Mouse (Mus musculus) small intestine, adult 2 months (tissue): ENCODE measurements around the gene Nphp3. TPM values are rescaled to one million over a fixed set of nuclear protein-coding genes. Genes with fewer than 3 reads are reported as not detected.

Experiments
- H3K27ac ChIP-seq: fragments of 200-500 bp; 2 replicates; pipeline ENCODE4 v1.5.1; 2012; ENCODE audit warnings: low read depth, low read length, control low read depth, inconsistent platforms; ENCODE audit not compliant: insufficient read depth
- H3K27me3 ChIP-seq: fragments of 200-500 bp; 2 replicates; pipeline ENCODE4 v1.6.1; 2012; ENCODE audit warnings: mild to moderate bottlenecking, moderate library complexity, low read length, inconsistent platforms; ENCODE audit not compliant: control insufficient read depth, insufficient read depth
- H3K36me3 ChIP-seq: fragments of 200-500 bp; 2 replicates; pipeline ENCODE4 v1.6.1; 2012; ENCODE audit warnings: mild to moderate bottlenecking, low read length, control low read depth, inconsistent platforms; ENCODE audit not compliant: control insufficient read depth, insufficient read depth
- H3K4me1 ChIP-seq: fragments of 200-500 bp; 2 replicates; pipeline ENCODE4 v1.6.1; 2012; ENCODE audit warnings: low read length, inconsistent platforms, mixed read lengths; ENCODE audit not compliant: control insufficient read depth, insufficient read depth, insufficient read length
- H3K4me3 ChIP-seq: fragments of 200-500 bp; 2 replicates; pipeline ENCODE4 v1.5.1; 2012; ENCODE audit warnings: low read depth, mild to moderate bottlenecking, control low read depth, inconsistent platforms, low read length, moderate library complexity
- CTCF ChIP-seq: fragments of 200-500 bp; IDR thresholded peaks from 2 replicates; pipeline ENCODE4 v1.5.1; 2012; ENCODE audit warnings: low read depth, mild to moderate bottlenecking, control low read depth, inconsistent platforms, low read length, moderate library complexity, mixed read lengths; ENCODE audit not compliant: insufficient replicate concordance, insufficient read length; ENCODE audit errors: extremely low read depth
- POLR2A ChIP-seq: fragments of 200-500 bp; IDR thresholded peaks from 2 replicates; pipeline ENCODE4 v1.6.1; 2012; ENCODE audit warnings: low read depth, mild to moderate bottlenecking, control low read depth, inconsistent platforms, low read length, moderate library complexity
- WGBS: fragments of 180-500 bp; shearing (Covaris S2); methylation state at CpG from one replicate; pipeline ENCODE4 v1.1.7; 2018; 5-methylcytosine and 5-hydroxymethylcytosine counted together
- polyA plus RNA-seq: library from polyadenylated mRNA; depleted of rRNA; stranded (reverse); fragments of >200 nt; gene quantifications from 2 replicates; pipeline ENCODE4 v1.2.3, GENCODE M21; 2012

Nphp3 gene
- polyA plus RNA-seq, 1 experiment = 3.5 TPM

DNA sequence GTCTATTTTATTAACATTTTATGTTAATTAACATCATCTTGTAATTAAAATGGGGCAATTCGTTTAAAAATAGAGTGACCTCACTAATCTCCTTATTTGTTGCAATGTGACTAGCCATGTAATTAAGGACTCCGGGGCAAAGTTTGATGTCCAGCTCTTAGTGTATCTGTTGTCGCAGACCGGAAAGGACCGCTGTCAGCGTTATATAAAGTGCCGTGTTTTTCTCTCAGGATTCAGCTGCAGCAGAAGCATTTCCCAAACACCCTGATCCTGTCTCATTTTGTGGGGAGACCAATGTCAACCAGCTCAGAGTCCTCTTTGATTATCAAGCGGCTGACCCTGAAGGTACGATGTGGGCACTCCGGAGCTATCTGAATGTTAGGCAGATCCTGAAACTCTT is 18.7 kb downstream of the Nphp3 start:
- Histone ChIP-seq H3K4me1 (no peaks in the 10 kb centered on the region), H3K4me3 (no peak overlapping the region), H3K36me3 (peaks cover 10% of the 10 kb centered on the region; the same call in 1 of the 2 replicates), H3K27me3 (no peaks in the 10 kb centered on the region), H3K27ac (no peak overlapping the region)
- TF ChIP-seq POLR2A (no peak), CTCF (no peak)
- 92% methylated on average over 10 of the region's 10 CpGs for WGBS

DNA sequence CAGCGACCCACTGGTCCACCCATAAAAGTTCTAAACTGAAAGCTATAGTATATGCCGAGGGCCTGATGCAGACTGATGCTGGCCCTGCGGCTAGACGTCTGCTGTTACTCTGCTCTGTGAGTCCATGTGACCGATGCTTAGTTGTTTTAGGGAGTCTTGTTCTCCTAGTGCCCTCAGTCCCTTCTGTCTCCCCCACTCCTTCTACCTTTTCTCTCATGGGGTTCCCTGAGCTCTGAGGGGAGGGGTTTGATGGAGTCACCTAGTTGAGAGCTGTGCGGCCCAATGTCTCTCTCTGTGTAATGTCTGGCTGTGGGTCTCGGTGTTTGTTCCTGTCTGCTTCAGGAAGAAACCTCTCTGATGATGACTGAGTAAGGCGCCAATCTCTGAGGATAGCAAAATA is 24.8 kb downstream of the Nphp3 start:
- Histone ChIP-seq H3K4me3 (no peak overlapping the region), H3K4me1 (no peaks in the 10 kb centered on the region), H3K27me3 (no peaks in the 10 kb centered on the region), H3K27ac (no peak overlapping the region), H3K36me3 (peaks cover 3% of the 10 kb centered on the region; the same call in 1 of the 2 replicates)
- WGBS = 98% methylated on average over 8 of the region's 8 CpGs
- no peak for TF ChIP-seq POLR2A
- TF ChIP-seq CTCF = no peak

DNA sequence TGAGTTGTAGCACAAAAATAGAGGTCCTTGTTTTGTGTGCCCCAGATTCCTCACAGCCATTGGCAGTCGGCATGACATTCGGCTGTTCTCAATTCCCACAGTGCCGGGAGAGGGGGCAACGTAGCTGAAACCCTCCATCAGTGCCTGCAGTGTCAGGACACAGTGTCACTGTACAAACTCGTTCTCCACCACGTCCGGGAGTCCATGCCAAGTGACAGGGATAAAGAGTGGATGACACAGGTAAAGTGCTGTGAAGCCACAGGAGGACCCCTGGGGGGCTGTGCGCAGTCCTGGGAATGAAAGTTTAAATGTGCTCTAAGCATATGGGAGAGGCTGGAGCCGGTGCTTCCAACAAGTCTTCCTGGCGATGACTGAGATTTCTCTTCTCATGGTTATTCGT is 27.5 kb downstream of the Nphp3 start:
- no peak overlapping the region for H3K27ac ChIP-seq
- H3K27me3 ChIP-seq = no peaks in the 10 kb centered on the region
- no peaks in the 10 kb centered on the region for H3K4me1 ChIP-seq
- WGBS = 89% methylated on average over 11 of the region's 11 CpGs
- TF ChIP-seq POLR2A (no peak), CTCF (no peak)
- peaks cover 3% of the 10 kb centered on the region; the same call in 1 of the 2 replicates for H3K36me3 ChIP-seq
- no peak overlapping the region for H3K4me3 ChIP-seq

DNA sequence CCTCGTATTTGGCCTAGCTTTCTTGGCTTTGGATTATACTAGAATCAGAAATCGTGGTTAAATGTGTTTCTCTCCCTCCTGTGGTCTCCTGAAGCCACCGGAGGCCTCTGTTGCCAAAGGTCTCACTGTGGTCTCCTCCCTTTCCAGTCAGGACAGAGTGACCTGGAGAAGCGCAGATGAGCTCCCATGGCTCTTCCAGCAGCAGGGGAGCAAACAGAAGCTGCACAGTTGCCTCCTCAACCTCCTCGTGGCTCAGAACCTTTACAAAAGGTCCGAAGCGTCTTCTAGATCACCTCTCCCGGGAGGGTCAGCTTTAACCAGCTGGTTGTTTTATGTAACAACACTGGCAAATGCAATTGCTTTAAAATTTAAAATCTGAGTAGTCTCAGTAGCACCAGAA is 31.9 kb downstream of the Nphp3 start:
- Histone ChIP-seq H3K4me1 (no peaks in the 10 kb centered on the region), H3K27me3 (no peaks in the 10 kb centered on the region), H3K36me3 (no peaks in the 10 kb centered on the region; the same call in 1 of the 2 replicates), H3K27ac (no peak overlapping the region), H3K4me3 (no peak overlapping the region)
- WGBS = 83% methylated on average over 8 of the region's 8 CpGs
- TF ChIP-seq POLR2A = no peak
- TF ChIP-seq CTCF = no peak

DNA sequence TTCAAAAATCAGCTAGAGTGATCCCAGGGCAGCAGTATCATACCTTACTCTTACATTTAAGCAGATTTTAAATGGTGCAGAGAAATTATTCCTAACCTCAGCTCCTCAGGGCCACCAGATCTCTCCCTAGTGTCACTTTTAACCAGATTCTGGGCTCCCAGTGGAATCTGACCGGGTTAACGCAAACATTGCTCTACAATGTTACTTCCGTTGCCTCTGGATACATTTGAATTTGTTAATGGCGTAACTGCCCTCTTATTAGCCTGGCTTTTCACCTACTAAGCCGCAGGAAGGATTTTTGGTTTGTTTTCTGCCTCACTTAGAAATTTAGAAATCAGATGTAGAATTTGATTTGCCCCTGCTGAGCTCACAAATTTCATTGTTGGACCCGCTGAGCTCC is 32.4 kb downstream of the Nphp3 start:
- Histone ChIP-seq H3K4me1 (no peaks in the 10 kb centered on the region), H3K27me3 (no peaks in the 10 kb centered on the region), H3K4me3 (no peak overlapping the region), H3K36me3 (no peaks in the 10 kb centered on the region; the same call in 1 of the 2 replicates), H3K27ac (no peak overlapping the region)
- TF ChIP-seq POLR2A (no peak), CTCF (no peak)
- WGBS = 76% methylated on average over 6 of the region's 6 CpGs

DNA sequence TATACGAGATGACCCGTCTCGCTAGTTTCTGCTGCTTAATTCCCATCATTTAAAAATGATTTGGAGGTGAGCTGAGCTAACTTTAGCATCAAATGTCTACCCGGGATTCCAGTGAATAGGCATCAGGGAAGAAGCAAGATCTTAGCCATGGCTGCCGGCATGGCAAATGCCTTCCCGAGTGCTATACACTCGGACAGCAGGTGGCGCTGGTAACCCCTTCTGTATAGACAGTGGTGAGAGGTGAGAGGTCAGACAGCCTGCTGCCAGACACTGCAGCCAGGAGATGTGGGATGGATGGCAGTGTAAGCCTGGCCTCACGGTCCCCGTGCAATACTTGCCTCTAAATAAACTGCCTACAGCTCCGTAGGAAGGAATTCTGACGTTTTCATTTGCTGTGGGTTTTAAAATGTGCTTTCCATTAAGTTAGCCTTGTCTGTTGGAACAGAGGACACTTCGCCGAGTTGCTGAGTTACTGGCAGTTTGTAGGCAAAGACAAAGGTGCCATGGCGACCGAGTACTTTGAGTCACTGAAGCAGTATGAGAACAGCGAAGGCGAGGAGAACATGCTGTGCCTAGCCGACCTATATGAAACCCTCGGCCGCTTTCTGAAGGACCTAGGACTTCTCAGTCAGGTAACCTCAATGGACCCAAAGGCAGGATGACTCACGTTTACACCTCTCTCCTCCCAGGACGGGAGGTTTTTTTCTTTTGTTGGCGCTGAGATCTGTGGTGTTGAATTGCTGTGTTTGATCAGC is 33.1 kb downstream of the Nphp3 start:
- H3K27me3 ChIP-seq = no peaks in the 10 kb centered on the region
- TF ChIP-seq POLR2A (0 out of 2 replicates have a peak, but pooled peaks have one; percentile 10), CTCF (peak; percentile 82; the same call in 1 of the 2 replicates)
- WGBS = 48% methylated on average over 24 of the region's 24 CpGs

DNA sequence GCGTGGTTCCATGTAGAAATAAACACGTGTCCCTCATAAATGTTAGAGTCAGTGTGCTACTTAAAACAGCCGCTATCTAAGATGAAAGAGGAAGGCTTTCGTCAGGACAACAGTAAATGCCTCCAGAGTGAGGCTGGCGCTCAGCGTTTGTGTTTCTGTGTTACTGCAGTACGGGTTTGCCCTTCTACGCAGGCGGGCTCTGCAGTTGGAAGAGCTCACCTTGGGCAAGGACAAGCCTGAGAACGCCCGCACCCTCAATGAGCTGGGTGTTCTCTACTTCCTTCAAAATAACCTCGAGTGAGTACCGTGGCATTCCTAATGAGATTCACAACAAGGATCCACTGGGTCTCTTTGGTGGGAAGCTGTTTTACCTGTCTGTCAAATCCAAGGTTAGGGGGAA is 35.9 kb downstream of the Nphp3 start:
- no peaks in the 10 kb centered on the region for H3K27me3 ChIP-seq
- H3K27ac ChIP-seq = no peak overlapping the region
- TF ChIP-seq POLR2A (no peak), CTCF (no peak)
- 90% methylated on average over 13 of the region's 13 CpGs for WGBS
- H3K4me1 ChIP-seq = no peaks in the 10 kb centered on the region
- H3K36me3 ChIP-seq = peaks cover 3% of the 10 kb centered on the region
- H3K4me3 ChIP-seq = no peak overlapping the region

More for the DNA sequence above, 33.1 kb downstream of the Nphp3 start:
- H3K36me3 ChIP-seq = no peaks in the 10 kb centered on the region; the same call in 1 of the 2 replicates
- no peak overlapping the region for H3K4me3 ChIP-seq
- no peak overlapping the region for H3K27ac ChIP-seq
- H3K4me1 ChIP-seq = no peaks in the 10 kb centered on the region
